Mouse (Mus musculus): ENCODE results near the gene Cdkn1a. TPM values are rescaled to one million over a fixed set of nuclear protein-coding genes. Genes with fewer than 3 reads are reported as not detected.
"Not testable (repeated sequence)": the region's sequence is repeated elsewhere in the genome, so short reads cannot be mapped to it uniquely, and the experiment has no call there.

Cdkn1a gene
- total RNA-seq, 2 experiments from 2014 or later, result 5.8 to 19.9 TPM

DNA sequence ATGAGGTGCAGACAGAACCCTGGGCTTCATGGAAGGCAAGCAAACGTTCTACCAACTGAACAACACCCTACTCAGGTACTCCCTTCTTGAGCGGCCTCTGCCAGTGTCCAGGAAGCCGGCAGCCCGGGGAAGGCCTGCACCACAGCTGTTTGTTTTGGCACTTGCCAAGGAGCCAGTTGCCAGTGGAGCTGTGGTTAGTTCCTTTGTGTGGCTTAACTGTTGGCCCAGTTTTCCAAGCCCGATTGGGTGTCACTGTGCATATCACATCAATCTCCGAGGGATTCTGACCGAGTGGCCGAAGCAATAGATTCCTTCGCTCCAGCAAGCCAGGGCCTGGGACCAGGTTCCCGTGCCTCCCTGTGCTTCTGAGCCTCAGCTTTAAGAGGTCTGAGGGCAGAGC lies 32.8 kb upstream of the Cdkn1a start:
- ATAC-seq (ENCODE audit: poor library complexity, severe bottlenecking), result no peak

DNA sequence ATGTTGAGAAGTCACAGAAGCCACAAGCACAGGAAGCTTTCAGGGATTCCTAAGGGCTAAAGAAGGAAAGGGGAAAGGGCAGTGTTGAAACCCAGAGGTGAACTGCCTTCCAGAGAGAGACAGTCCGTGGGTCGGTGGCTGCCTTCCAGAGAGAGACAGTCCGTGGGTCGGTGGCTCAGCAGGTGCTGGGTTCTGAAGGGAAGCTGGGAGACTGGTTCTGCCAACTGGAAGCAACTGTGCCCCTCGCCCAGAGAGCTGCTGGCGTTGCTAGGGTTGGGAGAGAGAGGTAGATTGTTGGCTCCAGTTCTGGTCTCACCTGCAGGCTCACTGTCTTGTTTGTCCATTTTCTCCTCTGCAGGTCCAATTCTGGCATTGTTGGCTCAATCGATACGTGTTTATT lies 32.3 kb upstream of the Cdkn1a start:
- no peak for ATAC-seq (ENCODE audit: poor library complexity, severe bottlenecking)

DNA sequence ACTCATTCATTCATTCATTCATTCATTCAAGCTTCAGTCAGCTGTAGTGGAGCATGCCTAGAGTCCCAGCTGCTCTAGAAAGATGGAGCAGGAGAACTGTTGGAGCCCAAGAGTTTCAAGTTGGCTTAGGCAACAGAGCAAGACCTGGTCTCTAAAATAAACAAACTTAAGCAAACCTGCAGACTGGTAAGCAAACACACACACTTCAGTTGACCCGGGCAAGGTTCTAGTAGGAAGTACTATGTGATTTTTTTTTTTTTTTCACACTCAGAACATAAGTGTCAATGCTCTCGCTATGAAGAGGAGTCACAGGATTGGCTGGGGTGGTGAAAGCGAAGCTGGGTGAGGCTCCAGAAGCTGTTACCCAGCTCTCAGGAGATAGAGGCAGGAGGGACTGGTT lies 31.2 kb upstream of the Cdkn1a start:
- ATAC-seq (ENCODE audit: poor library complexity, severe bottlenecking), result no peak

DNA sequence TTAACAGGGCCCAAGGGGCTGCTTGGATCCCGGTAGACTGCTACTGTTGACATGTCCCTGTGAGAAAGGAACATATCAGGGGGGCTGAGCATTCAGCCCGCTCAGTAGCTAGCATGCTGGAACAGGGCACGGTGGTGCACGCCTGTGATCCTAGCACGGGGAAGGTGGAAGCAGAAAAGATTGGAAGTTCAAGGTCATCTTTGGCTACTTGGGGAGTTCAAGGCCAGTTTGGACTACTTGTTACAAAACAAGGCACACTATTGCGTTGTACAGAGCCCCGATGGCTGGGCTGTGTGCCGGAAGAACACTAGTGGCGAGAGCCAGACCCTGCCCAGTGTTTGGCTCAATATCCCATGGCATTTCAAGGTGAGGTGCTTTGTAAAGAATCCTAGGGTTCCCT lies 29.8 kb upstream of the Cdkn1a start:
- ATAC-seq (ENCODE audit: poor library complexity, severe bottlenecking), result no peak

DNA sequence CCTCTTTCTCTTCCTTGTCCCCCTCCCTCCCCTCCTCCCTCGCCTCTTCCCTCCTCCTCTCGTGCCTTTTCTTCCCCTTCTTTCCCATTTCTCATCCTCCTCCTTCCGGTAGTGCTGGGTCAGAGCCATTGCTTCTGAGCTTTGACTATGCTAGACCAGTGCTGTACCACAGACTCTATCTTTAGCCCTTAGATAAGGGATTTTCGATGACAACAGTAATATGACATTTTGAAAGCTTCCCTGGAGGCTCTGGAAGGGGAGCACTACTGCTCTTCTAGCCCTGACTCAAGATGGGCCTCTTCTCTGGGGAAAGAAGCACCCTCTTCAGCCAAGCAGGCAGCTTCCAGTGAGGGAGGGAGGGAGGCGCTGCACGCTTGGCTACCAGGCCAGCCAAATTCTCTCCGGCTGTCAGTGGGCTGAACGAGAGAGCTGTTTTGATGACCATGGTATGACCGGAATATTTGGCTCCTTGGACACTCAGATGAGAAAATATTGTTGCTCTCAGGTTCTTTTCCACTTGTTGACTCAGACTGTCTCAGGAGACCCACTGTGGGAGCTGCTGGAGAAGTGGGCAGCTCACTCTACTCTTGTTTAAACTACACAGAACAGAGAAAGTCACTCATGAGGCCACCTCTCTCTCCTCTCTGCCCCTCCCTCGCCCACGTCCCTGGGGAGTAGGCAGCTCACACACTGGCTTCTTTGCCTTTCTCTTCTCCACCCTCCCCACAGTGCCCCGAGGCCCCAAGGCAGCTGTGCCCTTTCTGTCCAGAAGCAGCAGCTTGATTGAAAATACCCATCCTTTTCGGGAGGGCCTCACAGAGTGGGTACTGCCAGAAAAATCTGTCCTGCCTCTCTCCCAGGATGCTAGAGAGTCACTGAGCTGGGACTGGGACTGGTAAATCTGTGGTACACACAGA lies 28.4 kb upstream of the Cdkn1a start:
- no peak for ATAC-seq (ENCODE audit: poor library complexity, severe bottlenecking)

DNA sequence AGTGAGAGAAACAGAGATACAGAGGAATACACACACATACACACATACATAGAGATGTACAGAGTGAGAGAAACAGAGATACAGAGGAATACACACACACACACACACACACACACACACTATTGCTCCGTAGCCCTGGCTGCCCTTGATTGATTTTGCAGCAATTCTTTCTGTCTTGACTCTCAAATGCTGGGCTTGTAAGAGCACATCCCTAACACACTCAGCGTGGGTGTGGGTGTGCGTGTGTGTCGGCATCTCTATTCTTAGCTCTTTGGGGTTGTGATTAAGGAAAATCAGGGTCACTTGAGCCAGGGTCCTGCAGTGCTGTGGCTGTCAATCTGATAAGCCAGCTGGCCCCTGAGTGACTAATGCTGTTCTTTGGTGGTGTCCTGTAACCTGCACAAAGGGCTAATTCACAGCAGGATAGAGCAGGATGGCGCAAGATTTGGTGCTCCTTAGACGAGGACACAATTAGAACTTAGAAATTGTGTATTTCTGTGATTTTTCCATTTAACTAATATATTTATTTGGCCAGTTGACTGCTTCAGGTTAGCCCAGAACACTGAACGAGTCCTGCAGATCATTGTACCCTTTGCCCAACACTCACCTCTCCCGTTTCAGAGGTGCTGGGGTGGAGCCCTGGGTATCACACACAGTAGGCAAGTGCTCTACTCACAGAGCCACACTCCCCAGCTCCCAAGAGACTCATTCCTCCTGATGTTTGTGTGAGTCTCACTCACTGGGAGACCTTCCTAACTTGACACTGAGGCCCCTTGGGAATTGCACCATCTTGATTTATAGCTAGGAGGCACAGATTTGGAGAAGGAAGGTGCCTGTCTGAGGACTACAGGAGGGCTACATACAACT lies 27.4 kb upstream of the Cdkn1a start:
- ATAC-seq (ENCODE audit: poor library complexity, severe bottlenecking), result no peak

DNA sequence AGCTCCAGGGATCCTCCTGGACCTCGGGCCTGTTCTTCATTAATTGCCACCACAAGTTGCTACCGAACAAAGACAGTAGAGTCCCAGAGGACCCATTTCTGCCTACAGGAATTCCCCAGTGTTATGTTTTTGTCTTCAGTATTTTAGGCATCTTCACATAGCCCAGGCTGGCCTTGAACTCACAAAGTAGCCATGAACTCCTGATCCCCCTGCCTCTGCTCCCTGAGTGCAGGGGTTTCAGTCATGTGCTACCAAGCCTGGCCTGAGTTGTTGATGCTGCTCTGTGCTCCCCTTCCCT lies 26.8 kb upstream of the Cdkn1a start:
- ATAC-seq (ENCODE audit: poor library complexity, severe bottlenecking), result no peak

DNA sequence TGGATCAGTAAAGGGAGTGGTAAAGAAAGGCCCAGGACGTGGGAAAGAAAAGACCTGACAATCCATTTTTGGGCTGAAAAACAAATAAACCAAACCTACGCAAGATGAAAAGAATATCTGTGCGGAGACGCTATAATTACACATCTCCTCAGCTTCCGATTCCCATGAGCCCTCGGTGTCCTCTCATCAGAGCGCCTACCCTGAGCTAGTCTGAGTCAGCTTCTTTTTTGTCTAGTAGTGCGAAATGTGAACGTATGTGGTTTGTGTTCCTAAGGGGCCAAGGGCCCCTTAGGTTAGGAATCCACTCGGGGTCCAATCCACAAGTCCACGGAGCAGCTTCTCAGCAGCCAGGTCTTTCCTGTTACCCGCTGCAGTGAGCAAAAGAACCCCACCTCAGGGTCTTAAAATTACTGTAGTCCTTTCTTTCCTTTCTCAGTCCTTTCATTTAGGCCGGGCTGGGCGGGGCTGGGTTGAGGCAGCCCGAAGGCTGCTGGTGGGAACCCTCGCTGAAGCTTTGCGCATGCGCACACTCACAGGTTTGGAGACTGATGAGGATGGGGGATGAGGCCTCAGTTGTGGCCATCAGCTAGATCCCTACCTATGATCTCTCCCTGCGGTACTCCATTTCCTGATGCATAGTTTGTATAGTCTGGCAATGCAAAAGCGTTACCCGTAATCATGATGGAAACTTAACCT lies 25.4 kb upstream of the Cdkn1a start:
- no peak for ATAC-seq (ENCODE audit: poor library complexity, severe bottlenecking)

DNA sequence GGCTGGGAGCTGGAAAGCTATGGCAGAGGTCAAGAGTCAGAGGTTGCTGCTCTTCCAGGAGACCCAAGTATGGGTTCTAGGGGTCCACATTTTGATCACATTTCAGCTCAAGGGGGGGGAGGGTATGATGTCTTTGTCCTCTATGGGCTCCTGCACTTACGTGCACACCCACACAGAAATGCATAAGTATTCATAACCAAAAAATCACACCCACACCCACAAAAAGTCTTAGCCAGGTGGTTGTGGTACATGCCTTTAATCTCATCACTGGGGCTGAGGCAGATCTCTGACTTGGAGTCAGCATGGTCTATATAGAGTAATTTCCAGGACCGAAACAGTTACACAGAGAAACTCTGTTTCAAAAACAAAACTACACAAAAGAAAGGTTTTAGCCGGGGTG lies 24.8 kb upstream of the Cdkn1a start:
- no peak for ATAC-seq (ENCODE audit: poor library complexity, severe bottlenecking)

DNA sequence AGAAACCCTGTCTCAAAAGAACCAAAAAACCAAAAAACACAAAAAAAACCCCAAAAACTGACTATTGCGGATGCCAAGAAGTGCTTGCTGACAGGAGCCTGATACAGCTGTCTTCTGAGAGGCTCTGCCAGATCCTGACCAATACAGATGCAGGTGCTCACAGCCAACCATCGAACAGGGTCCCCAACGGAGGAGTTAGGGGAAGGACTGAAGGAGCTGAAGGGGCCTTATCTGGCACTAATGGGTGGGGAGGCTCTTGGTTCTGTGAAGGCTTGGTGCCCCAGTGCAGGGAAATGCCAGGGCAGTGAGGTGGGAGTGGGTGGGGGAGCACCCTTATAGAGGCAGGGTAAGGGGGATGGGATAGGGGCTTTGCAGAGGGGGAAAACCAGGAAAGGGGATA lies 23.4 kb upstream of the Cdkn1a start:
- ATAC-seq (ENCODE audit: poor library complexity, severe bottlenecking), result not testable (repeated sequence)

DNA sequence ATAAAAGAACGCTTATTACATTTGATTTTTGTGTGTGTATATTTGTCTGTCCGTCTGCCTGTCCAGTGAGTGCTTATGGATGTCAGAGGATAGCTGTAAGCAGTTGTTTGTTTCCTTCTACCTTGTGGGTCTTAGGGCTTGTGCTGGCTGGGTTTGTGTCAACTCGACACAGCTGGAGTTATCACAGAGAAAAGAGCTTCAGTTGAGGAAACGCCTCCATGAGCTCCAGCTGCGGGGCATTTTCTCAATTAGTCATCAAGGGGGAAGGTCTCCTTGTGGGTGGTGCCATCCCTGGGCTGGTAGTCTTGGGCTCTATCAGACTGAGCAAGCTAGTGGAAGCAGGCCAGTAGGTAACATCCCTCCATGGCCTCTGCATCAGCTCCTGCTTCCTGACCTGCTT lies 22.9 kb upstream of the Cdkn1a start:
- no peak for ATAC-seq (ENCODE audit: poor library complexity, severe bottlenecking)

DNA sequence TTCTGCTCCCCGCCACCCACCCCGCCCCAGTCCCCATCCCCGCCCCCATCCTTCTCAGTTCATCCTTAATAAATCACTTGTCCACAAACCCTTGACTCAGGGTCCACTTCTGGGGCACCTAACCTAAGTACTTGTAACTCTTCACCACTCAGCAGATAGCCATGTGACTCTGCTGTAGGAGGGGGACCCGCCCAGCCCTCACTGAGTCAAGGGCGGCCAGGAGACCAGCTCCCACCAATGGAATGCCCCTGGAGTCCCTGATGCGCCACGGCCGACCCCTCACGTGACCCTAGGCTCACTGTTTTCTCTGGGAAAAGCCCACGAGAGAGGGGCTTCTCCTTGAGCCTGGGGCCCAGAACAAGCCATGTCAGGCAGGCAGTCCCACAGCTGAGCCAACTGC lies 21.7 kb upstream of the Cdkn1a start:
- ATAC-seq (ENCODE audit: poor library complexity, severe bottlenecking), result no peak

DNA sequence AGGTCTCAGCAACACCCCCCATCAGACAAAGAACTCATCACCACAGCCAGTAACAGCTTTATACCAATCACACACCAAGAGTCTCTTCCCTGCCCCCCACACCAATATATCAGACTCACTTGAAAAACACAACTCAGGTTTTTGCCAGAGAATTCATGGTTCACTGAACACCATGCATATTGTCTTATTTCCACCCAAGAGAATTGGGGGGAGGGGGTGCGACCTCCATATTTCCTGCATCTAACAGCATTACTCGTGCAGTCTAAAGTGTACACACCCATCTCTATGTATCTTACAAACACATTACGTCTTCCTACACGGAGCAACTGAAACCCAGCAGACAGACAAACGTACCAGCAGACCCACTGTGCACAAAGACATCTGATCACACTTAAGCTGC lies 19.0 kb upstream of the Cdkn1a start:
- ATAC-seq (ENCODE audit: poor library complexity, severe bottlenecking), result no peak

DNA sequence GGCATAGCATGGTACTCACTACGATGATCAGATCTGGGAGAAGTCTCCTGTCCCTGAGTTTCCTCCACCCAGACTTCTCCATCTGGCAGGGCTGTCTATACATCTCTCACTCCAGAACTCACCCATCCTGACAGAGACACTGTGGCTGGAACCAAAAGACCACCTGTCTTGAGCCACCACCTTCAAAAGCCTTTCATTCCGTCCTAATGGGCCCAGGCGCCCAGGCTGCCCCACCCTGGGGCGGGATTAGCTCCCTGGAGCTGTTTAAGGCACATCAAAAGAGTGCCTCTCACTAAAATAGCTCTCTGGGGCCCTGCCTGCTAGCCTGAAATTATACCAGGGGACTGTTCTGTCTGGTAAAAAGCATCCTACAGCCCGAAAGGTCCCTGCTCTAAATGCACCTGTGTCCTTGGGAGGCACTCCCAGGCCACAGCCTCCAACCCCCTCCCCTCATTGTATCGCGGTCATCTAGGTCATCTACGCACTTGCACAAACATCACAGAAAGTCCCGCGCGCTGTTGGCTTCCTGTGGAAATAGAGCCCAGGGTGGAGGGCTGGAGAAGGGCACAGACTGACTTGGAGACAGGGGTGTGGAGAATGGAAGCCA lies 18.0 kb upstream of the Cdkn1a start:
- no peak for ATAC-seq (ENCODE audit: poor library complexity, severe bottlenecking)

DNA sequence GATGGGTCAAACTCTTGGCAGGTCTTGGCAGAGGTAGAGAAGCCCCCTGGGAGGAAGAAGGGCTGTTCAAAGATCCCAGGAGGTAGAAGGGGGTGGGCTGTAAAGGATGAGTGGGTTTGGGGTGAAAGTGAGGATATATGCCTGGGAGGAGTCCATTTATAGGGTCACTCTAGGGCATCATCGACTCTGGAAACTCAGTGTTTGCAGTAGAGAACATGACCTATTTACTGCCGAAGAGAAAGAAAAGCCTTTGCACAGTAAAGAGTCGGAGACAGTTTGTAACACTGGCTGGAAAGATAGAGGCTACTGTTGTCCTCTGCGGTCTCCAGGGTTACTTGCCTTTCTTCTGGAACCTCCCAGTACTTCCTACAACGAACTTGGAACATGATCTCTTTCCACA lies 17.5 kb upstream of the Cdkn1a start:
- ATAC-seq (ENCODE audit: poor library complexity, severe bottlenecking), result no peak

DNA sequence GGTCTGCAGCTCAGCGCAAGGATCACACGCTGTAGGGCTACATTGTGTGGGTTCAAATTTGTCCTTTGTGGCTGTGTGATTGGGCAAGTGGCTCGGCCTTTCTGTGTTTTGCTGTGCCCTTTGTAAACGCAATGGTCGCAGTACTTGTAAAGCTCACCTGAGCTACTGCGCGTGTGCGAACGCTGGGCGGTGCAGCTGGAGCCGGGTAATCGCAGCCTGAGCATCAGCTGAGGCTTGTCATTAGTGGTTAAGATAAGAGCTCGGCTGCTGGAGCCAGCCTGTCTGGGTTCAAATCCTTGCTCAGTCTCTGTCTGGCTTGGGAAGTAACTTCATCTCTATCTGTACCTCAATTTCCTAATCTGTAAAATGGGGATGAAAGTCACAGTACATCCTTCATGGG lies 16.7 kb upstream of the Cdkn1a start:
- no peak for ATAC-seq (ENCODE audit: poor library complexity, severe bottlenecking)

DNA sequence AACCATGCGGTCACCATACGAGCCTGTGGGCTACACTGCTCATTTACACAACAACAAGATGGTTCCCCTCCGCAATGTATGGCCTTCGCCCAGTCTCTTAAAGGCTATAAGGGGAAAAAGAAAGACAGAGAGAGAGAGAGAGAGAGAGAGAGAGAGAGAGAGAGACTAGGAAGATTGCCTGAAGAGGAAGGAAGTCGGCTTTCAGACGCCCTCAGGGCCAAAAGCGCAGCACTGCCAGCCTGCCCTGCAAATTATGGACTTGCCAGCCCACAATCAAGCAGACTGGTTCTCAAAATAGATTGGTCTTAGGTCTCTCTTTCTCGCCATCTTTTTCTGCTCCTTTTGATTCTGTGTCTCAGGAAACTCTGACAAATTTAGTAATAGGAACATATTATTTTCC lies 14.5 kb upstream of the Cdkn1a start:
- no peak for ATAC-seq (ENCODE audit: poor library complexity, severe bottlenecking)

DNA sequence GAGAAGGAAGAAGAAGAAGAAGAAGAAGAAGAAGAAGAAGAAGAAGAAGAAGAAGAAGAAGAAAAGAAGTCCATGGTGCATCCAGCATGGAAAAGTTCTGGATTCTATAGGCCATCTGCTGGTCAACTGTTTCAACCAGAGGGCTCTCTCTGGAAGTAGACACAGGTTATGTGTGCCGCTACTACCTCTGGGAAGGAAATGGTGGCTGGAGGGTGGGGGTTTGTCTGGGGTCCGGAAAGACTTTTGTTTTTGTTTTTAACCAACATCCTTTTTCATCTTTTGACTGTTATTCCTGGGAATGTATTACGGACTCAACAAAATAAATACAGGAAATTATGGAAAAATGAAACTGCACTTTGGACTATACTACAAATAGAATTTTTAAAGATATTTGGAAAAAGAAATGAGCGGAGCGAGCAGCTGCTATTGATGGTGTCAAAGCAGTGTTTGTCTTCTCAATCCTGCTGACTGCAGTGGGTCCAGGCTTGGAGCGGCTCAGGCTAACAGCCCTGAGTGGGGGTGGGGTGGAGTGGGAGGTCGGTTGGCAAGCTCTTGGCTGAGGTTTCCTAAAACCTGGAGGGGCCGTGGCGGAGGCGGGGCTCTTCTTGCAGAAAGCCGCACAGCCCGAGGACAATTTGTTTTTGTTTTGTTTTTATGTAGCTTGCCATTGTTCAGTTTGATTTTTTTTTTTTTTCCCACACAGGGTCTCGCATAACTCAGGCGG lies 12.8 kb upstream of the Cdkn1a start:
- no peak for ATAC-seq (ENCODE audit: poor library complexity, severe bottlenecking)

DNA sequence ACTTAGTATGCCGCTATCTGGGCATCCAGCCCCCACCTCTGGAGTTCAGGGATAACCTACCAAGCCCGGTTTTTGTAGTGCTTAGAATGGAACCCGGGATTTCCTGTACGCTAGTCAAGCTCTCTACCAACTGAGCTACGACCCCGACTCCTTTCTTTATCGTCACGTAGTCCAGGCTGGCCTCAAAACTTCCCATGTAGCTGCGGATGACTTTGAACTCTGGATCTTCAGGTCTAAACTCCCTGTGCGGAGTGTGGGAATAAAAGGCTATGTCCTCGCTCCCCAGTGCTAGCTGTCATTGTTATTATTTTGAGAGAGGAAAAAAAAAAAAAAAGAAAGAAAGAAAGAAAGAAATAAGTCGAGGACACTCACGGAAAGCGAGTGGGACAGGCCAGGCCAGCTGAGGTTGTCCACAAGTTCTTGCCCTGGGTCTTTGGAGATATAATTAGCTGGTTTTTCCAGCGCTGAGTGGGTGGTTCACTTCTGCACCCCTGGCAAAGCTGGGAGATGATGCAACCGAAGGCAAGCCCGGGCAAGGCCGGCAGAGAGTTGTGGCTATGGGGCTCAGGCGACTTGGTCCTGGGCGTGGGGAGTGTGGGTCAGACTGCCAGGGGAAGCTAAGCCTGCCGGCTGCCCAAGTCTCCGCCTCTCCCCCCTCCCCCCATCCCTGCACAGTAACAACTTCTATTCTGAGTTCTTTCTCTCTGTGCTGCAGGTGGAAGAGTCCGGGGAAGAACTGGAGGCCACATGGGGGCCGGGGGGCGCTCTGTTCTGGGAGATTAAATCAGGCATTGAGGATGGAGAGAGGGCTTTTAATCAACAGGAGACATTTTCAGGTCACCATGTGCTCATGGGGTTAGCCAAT lies 12.0 kb upstream of the Cdkn1a start:
- peak; percentile 83 for ATAC-seq (ENCODE audit: poor library complexity, severe bottlenecking)
